Mouse (Mus musculus): ENCODE results near the gene Rpgrip1l. TPM values are rescaled to one million over a fixed set of nuclear protein-coding genes. Genes with fewer than 3 reads are reported as not detected.

Gene Rpgrip1l
- polyA plus RNA-seq, 1 experiment from 2014 or later = 16.5 TPM

DNA sequence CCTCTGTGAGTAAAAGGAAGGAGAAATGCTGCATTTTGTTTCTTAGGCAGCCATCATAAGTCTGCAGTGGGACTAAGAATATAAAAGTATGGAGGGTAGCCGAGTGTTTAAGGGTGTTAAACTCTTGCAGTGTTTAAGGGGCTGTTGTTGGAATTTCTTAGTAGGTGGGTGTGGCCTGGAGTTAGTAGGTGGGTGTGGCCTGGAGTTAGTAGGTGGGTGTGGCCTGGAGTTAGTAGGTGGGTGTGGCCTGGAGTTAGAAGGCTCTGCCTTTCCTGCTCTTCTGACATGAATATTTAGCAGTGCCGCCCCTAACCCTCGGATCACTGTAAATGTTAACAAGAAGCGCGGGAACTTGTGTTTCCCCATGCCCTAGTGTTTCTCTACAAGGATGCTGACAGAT lies 40.0 kb upstream of the Rpgrip1l start:
- Histone ChIP-seq H3K4me2 (ENCODE audit: low read depth, low read length) (no peak overlapping the region), H3K9me3 (ENCODE audit: control insufficient read depth, low read length) (no peaks in the 10 kb centered on the region), H3K9ac (replicated peaks; ENCODE audit: low read depth, low read length) (no peak overlapping the region), H3K4me1 (ENCODE audit: control insufficient read depth, insufficient read depth, low read length) (peaks cover 21% of the 10 kb centered on the region), H3K27me3 (ENCODE audit: control insufficient read depth, insufficient read depth, low read length) (no peaks in the 10 kb centered on the region), H3K27ac (ENCODE audit: low read depth, low read length) (no peak overlapping the region), H3K36me3 (ENCODE audit: control insufficient read depth, insufficient read depth, low read length) (no peaks in the 10 kb centered on the region), H3K4me3 (ENCODE audit: low read depth, low read length) (no peak overlapping the region)
- 77% methylated on average over 5 of the region's 5 CpGs for WGBS
- ATAC-seq (ENCODE audit: low read depth) = no peak

DNA sequence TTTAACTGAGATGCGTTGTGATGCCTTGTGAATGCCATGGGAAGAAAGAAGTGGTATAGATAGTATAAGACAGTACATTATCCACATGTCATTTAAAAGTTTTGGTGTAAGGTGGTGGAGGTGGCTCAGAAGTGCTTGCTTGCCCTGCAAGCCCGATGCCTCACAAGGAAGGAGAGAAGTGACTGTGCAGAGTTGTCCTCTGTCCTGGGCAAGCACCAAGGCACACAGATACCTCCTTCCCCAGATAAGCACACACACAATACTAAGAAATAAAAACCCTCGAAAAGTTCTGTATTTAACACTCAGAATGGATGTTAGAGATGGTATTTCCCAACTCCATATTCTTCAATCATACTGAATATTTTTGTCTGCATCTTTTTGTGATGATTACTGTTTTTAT lies 39.5 kb upstream of the Rpgrip1l start:
- WGBS = 95% methylated on average over 3 of the region's 3 CpGs
- H3K4me3 ChIP-seq (ENCODE audit: low read depth, low read length) = no peak overlapping the region
- ATAC-seq (ENCODE audit: low read depth) = no peak
- H3K9ac ChIP-seq (replicated peaks; ENCODE audit: low read depth, low read length) = no peak overlapping the region
- no peaks in the 10 kb centered on the region for H3K9me3 ChIP-seq (ENCODE audit: control insufficient read depth, low read length)
- no peak overlapping the region for H3K4me2 ChIP-seq (ENCODE audit: low read depth, low read length)
- H3K27me3 ChIP-seq (ENCODE audit: control insufficient read depth, insufficient read depth, low read length) = no peaks in the 10 kb centered on the region
- H3K27ac ChIP-seq (ENCODE audit: low read depth, low read length) = no peak overlapping the region
- peaks cover 21% of the 10 kb centered on the region for H3K4me1 ChIP-seq (ENCODE audit: control insufficient read depth, insufficient read depth, low read length)
- no peaks in the 10 kb centered on the region for H3K36me3 ChIP-seq (ENCODE audit: control insufficient read depth, insufficient read depth, low read length)

DNA sequence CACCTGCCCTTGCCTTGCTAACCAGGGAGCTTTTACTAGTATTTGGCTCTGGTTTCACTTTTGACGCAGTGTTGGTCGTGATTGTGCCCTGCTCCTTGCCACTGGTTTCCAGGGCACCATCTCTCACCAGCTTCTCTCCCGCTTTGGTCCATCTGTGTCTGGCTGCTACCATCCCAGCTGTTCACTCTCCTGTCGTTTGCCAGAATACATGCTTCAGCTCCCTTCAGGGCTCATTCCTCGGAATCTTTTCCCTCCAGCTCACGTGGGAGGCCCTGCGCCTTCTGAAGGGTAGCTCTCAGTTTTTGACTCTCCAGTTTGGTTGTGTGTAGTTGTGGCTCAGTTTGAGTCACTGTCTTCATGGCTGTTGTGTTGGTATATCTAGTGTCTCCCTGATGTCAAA lies 37.6 kb upstream of the Rpgrip1l start:
- 70% methylated on average over 7 of the region's 7 CpGs for WGBS
- H3K27me3 ChIP-seq (ENCODE audit: control insufficient read depth, insufficient read depth, low read length) = no peaks in the 10 kb centered on the region
- H3K36me3 ChIP-seq (ENCODE audit: control insufficient read depth, insufficient read depth, low read length) = no peaks in the 10 kb centered on the region
- H3K27ac ChIP-seq (ENCODE audit: low read depth, low read length) = no peak overlapping the region
- H3K4me3 ChIP-seq (ENCODE audit: low read depth, low read length) = no peak overlapping the region
- H3K9ac ChIP-seq (replicated peaks; ENCODE audit: low read depth, low read length) = no peak overlapping the region
- no peaks in the 10 kb centered on the region for H3K9me3 ChIP-seq (ENCODE audit: control insufficient read depth, low read length)
- no peak for ATAC-seq (ENCODE audit: low read depth)
- H3K4me1 ChIP-seq (ENCODE audit: control insufficient read depth, insufficient read depth, low read length) = peaks cover 12% of the 10 kb centered on the region
- no peak overlapping the region for H3K4me2 ChIP-seq (ENCODE audit: low read depth, low read length)

DNA sequence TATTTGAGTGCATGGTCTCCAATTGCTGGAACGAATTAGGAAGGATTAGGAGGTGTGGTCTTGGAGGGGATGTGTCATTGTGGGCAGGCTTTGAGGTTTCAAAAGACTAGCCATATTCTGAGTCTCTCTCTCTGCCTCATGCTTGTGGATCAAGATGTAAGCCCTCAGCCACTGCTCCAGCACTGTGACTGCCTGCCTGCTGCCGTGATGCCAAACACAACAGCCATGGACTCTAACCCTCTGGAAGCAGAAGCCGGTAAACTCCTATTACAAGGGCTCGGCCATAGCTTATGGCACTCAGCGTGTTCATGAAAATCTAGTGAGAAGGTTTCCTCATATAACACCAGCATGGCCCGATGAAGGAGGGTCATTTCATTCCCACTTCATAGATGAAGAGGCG lies 36.8 kb upstream of the Rpgrip1l start:
- H3K4me2 ChIP-seq (ENCODE audit: low read depth, low read length) = no peak overlapping the region
- WGBS = 95% methylated on average over 7 of the region's 7 CpGs
- no peak for ATAC-seq (ENCODE audit: low read depth)

DNA sequence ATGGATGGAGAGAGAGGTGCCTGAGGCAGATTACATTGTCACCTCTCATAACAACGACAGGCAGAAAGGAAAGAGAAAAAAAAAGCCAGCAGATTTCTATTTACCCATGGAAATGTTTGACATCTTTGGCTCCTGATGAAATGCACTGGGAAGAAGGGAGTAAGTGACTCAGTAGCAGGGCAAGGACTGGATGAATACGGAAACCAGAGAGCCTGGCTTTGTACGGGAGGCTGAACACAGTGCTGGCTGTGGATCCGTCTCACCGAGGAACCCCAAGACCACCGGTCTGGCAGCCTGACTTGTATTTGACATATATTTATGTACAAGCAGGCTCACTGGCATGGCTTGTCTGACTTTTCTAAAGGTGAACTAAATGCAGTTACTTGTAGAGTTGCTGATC lies 34.5 kb upstream of the Rpgrip1l start:
- H3K27ac ChIP-seq (ENCODE audit: low read depth, low read length) = no peak overlapping the region
- H3K27me3 ChIP-seq (ENCODE audit: control insufficient read depth, insufficient read depth, low read length) = no peaks in the 10 kb centered on the region
- no peak overlapping the region for H3K9ac ChIP-seq (replicated peaks; ENCODE audit: low read depth, low read length)
- WGBS = 81% methylated on average over 6 of the region's 6 CpGs
- ATAC-seq (ENCODE audit: low read depth) = no peak
- no peaks in the 10 kb centered on the region for H3K9me3 ChIP-seq (ENCODE audit: control insufficient read depth, low read length)
- no peaks in the 10 kb centered on the region for H3K36me3 ChIP-seq (ENCODE audit: control insufficient read depth, insufficient read depth, low read length)
- no peak overlapping the region for H3K4me2 ChIP-seq (ENCODE audit: low read depth, low read length)
- 0 out of 2 replicates have a peak, but pooled peaks cover 2% of the 10 kb centered on the region for H3K4me1 ChIP-seq (ENCODE audit: control insufficient read depth, insufficient read depth, low read length)
- no peak overlapping the region for H3K4me3 ChIP-seq (ENCODE audit: low read depth, low read length)

More for the DNA sequence above, 36.8 kb upstream of the Rpgrip1l start:
- Histone ChIP-seq H3K36me3 (ENCODE audit: control insufficient read depth, insufficient read depth, low read length) (no peaks in the 10 kb centered on the region), H3K9me3 (ENCODE audit: control insufficient read depth, low read length) (no peaks in the 10 kb centered on the region), H3K27ac (ENCODE audit: low read depth, low read length) (no peak overlapping the region), H3K27me3 (ENCODE audit: control insufficient read depth, insufficient read depth, low read length) (no peaks in the 10 kb centered on the region), H3K9ac (replicated peaks; ENCODE audit: low read depth, low read length) (no peak overlapping the region), H3K4me1 (ENCODE audit: control insufficient read depth, insufficient read depth, low read length) (peaks cover 4% of the 10 kb centered on the region), H3K4me3 (ENCODE audit: low read depth, low read length) (no peak overlapping the region)

DNA sequence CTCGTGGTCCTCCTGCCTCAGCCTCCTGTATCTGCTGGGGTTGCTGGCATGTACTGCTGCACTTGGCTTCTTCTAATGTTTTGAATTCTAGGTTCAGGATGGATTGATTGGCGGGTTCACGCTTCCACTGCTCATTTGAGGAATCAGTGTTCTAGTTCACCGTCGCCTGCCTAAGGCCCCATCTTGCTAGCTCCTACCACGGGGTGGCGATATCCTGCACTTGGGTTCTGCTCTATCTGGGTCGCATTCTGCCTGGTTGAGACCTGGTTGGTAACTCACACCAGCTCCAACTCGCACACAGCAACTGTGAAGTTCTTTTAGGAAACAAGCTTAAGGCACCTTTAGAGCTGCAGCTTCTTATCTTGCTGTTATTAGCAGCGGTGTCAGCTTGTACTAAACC lies 34.1 kb upstream of the Rpgrip1l start:
- Histone ChIP-seq H3K4me2 (ENCODE audit: low read depth, low read length) (no peak overlapping the region), H3K27me3 (ENCODE audit: control insufficient read depth, insufficient read depth, low read length) (no peaks in the 10 kb centered on the region), H3K4me1 (ENCODE audit: control insufficient read depth, insufficient read depth, low read length) (0 out of 2 replicates have a peak, but pooled peaks cover 2% of the 10 kb centered on the region), H3K9me3 (ENCODE audit: control insufficient read depth, low read length) (no peaks in the 10 kb centered on the region), H3K9ac (replicated peaks; ENCODE audit: low read depth, low read length) (no peak overlapping the region), H3K27ac (ENCODE audit: low read depth, low read length) (no peak overlapping the region), H3K36me3 (ENCODE audit: control insufficient read depth, insufficient read depth, low read length) (no peaks in the 10 kb centered on the region), H3K4me3 (ENCODE audit: low read depth, low read length) (no peak overlapping the region)
- no peak for ATAC-seq (ENCODE audit: low read depth)
- 91% methylated on average over 10 of the region's 10 CpGs for WGBS

DNA sequence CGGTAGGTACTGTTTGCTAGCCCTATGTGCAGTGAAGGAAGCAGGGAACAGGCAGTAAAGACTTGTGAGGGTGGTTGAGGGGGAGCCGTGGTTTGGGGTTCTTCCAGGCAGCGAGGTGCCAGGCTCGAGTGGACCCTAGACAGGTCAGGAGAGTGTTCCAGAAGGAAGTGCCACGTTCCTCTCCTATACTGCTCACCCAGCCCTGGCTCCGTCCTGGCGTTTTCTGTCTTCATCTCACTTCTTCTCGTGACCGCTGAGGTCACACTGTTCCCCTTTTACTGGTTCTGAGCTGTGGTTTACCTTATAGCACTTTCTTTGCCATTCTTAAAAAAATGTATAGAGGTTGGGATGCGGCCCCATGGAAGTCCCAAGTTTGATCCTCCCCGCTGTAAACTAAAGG lies 31.6 kb upstream of the Rpgrip1l start:
- Histone ChIP-seq H3K4me3 (ENCODE audit: low read depth, low read length) (no peak overlapping the region), H3K4me2 (ENCODE audit: low read depth, low read length) (no peak overlapping the region), H3K9ac (replicated peaks; ENCODE audit: low read depth, low read length) (no peak overlapping the region), H3K36me3 (ENCODE audit: control insufficient read depth, insufficient read depth, low read length) (no peaks in the 10 kb centered on the region), H3K27ac (ENCODE audit: low read depth, low read length) (no peak overlapping the region), H3K9me3 (ENCODE audit: control insufficient read depth, low read length) (no peaks in the 10 kb centered on the region), H3K4me1 (ENCODE audit: control insufficient read depth, insufficient read depth, low read length) (no peaks in the 10 kb centered on the region), H3K27me3 (ENCODE audit: control insufficient read depth, insufficient read depth, low read length) (no peaks in the 10 kb centered on the region)
- ATAC-seq (ENCODE audit: low read depth) = no peak
- 93% methylated on average over 11 of the region's 11 CpGs for WGBS

DNA sequence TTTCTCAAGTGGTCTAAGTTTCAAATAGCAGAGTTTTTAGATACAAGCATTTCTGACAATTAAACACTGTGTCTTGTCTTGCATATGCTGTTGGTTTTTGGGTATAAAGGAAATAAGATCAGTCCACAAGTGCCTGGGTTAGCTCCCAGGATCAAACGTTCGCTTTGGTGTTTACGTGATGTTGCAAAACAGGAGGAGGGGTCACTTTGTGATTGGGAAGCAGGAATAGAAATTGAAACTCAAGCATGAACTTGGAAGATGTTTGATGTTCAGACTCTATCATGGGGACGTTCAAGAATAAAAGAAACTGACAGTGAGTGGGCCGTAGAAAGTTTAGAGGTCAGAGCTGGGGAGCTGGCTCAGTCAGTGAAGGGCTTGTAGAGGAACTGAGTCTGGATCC lies 29.7 kb upstream of the Rpgrip1l start:
- Histone ChIP-seq H3K36me3 (ENCODE audit: control insufficient read depth, insufficient read depth, low read length) (no peaks in the 10 kb centered on the region), H3K4me1 (ENCODE audit: control insufficient read depth, insufficient read depth, low read length) (no peaks in the 10 kb centered on the region), H3K27me3 (ENCODE audit: control insufficient read depth, insufficient read depth, low read length) (no peaks in the 10 kb centered on the region), H3K9ac (replicated peaks; ENCODE audit: low read depth, low read length) (no peak overlapping the region), H3K4me2 (ENCODE audit: low read depth, low read length) (no peak overlapping the region), H3K9me3 (ENCODE audit: control insufficient read depth, low read length) (no peaks in the 10 kb centered on the region), H3K27ac (ENCODE audit: low read depth, low read length) (no peak overlapping the region), H3K4me3 (ENCODE audit: low read depth, low read length) (no peak overlapping the region)
- ATAC-seq (ENCODE audit: low read depth) = no peak
- WGBS = 86% methylated on average over 5 of the region's 5 CpGs

DNA sequence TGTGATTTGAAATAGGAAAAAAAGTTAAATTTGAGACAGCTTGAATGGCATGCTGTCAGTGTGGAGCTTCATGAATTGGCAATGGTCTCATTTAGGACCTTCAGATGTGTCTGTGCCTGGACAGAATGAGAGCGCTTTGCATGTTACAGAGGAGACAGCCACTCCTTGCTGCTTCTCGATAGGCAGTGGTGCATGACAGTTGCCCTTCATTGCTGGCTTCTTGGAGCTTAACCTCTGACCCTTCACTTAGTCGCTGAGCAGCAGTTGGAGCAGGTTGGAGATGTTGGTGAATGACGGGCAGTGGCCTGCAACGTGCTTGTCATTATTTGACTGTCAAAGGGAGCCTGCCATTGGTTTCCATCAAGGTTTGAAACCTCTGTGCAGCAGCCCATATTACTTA lies 29.1 kb upstream of the Rpgrip1l start:
- Histone ChIP-seq H3K27ac (ENCODE audit: low read depth, low read length) (no peak overlapping the region), H3K9ac (replicated peaks; ENCODE audit: low read depth, low read length) (no peak overlapping the region), H3K4me2 (ENCODE audit: low read depth, low read length) (no peak overlapping the region), H3K4me1 (ENCODE audit: control insufficient read depth, insufficient read depth, low read length) (no peaks in the 10 kb centered on the region), H3K4me3 (ENCODE audit: low read depth, low read length) (no peak overlapping the region), H3K27me3 (ENCODE audit: control insufficient read depth, insufficient read depth, low read length) (no peaks in the 10 kb centered on the region), H3K36me3 (ENCODE audit: control insufficient read depth, insufficient read depth, low read length) (no peaks in the 10 kb centered on the region), H3K9me3 (ENCODE audit: control insufficient read depth, low read length) (no peaks in the 10 kb centered on the region)
- WGBS = 66% methylated on average over 5 of the region's 5 CpGs
- no peak for ATAC-seq (ENCODE audit: low read depth)

DNA sequence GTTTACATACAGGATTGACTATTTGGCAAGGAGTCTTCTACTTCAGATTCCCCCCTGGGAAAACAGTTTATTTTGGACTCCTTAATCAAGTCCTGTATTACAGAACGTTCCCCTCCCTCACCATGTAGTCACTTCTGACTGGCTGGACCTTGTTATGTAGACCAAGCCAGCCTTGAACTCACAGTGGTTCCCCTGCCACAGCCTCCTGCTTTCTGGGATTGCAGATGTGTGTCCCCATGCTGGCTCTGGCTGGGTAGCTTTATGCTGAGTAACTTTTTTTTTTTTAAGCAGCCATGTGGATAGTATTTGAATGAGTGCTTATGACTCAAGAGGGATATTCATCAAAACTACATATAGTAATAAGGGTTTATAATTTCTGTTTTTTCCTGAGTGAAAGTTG lies 27.7 kb upstream of the Rpgrip1l start:
- H3K4me2 ChIP-seq (ENCODE audit: low read depth, low read length) = no peak overlapping the region
- no peaks in the 10 kb centered on the region for H3K4me1 ChIP-seq (ENCODE audit: control insufficient read depth, insufficient read depth, low read length)
- H3K4me3 ChIP-seq (ENCODE audit: low read depth, low read length) = no peak overlapping the region
- no peaks in the 10 kb centered on the region for H3K9me3 ChIP-seq (ENCODE audit: control insufficient read depth, low read length)
- no peaks in the 10 kb centered on the region for H3K27me3 ChIP-seq (ENCODE audit: control insufficient read depth, insufficient read depth, low read length)
- 89% methylated on average over 1 of the region's 1 CpGs for WGBS
- no peak overlapping the region for H3K9ac ChIP-seq (replicated peaks; ENCODE audit: low read depth, low read length)
- H3K27ac ChIP-seq (ENCODE audit: low read depth, low read length) = no peak overlapping the region
- no peaks in the 10 kb centered on the region for H3K36me3 ChIP-seq (ENCODE audit: control insufficient read depth, insufficient read depth, low read length)
- no peak for ATAC-seq (ENCODE audit: low read depth)

Data from neural tube, embryonic 14.5 days (tissue).